Mouse (Mus musculus): ENCODE measurements around the gene Lin7a.

DNA sequence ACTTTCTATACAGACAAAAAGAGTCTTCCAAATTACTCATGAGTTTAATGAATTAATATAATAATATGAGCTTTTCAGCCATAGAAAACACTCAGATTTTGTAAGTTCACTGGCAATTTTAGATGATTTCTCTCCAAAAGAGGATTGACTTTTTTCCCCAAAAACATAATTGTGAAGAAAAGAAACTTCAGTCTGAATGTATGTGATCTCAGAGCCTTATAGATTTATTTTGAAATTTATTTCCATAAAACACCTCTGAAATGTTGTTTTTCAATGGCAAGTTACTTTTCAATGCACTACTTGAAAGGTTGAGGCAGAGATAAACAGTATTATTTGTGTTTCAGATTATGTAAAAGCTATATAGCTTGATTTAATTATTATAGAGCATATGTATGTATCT is 16.8 kb upstream of the Lin7a start:
- TF ChIP-seq MAX (IDR thresholded peaks at IDR 0.05; ENCODE audit: low read depth): no peak
- no peak for TF ChIP-seq POLR2A (IDR thresholded peaks at IDR 0.05; ENCODE audit: insufficient read length, low read depth)

Data from myocyte (in vitro differentiated cells).